Mouse (Mus musculus) neutrophil, adult 65 days (primary cell): ENCODE results near the gene Kdm5d. TPM values are rescaled to one million over a fixed set of nuclear protein-coding genes. Genes with fewer than 3 reads are reported as not detected.

Source experiments
- total RNA-seq: library from RNA; stranded (reverse); gene quantifications from 2 replicates; pipeline ENCODE4 v1.2.4, GENCODE M21; 2023

Gene Kdm5d
- total RNA-seq = 13.8 and 17.7 TPM in 2 replicates

GRCm38 (mm10) chrY:897393-898227 is at the start of gene Kdm5d:
TSS of gene Kdm5d (plus strand) at chrY:897788.

Other genes with a start within 250 kb of the Kdm5d start
- gene Zfy1, start 100.4 kb upstream of the Kdm5d start, total RNA-seq = not detected in 2 replicates
- gene Uba1y, start 79.1 kb upstream of the Kdm5d start, total RNA-seq = not detected in 2 replicates
- 122 and 141 TPM in 2 replicates for gene Eif2s3y, start 112.8 kb downstream of the Kdm5d start, total RNA-seq